ENCODE assay signal across 10 mouse cellular contexts in the genomic region with DNA sequence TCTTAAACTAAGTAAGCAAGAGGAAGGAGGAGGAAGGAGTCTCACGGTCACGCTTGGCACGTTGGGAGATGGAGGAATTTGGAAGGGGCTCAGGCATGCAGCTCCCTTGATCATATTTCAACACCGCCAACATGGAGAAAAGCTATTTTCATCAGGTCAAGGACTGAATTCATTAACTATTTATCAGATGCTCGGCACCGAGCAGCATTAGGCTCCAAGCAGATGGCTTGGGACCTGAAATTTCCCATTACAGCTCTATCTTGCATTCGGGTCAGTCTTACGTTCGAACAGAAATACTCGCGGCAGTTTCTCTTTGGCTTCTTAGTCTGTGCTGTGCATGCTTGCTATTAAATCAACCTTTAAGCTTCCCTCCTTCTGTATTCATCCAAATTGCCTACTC.
A peak's percentile ranks its signal among the peaks of the same experiment; 100 is the strongest.
DNase-seq lines count a peak whose midpoint lies in the region; ATAC-seq lines count a peak whose summit lies in the region.
"Had no signal": no experiment of that assay in that cellular context is flagged by ENCODE, and none has a peak within 500 bp of the region (broad histone marks: within the 10 kb centered on the region; RNA-seq: fewer than 3 reads in every experiment).

No protein-coding gene starts in this region.

- no peaks in the 10 kb centered on the region for H3K9me3 ChIP-seq in heart, embryonic 15.5 days (replicated peaks)
- no peaks in the 10 kb centered on the region for H3K9me3 ChIP-seq in limb, embryonic 15.5 days
- no peaks in the 10 kb centered on the region for H3K9me3 ChIP-seq in intestine, embryonic 15.5 days

- no peaks in the 10 kb centered on the region for H3K4me1 ChIP-seq in heart, embryonic 15.5 days (replicated peaks)
- no peaks in the 10 kb centered on the region for H3K4me1 ChIP-seq in limb, embryonic 15.5 days
- H3K4me1 ChIP-seq in intestine, embryonic 15.5 days (replicated peaks) = 0 out of 2 replicates have a peak, but pooled peaks cover 3% of the 10 kb centered on the region

- no peaks in the 10 kb centered on the region for H3K36me3 ChIP-seq in heart, embryonic 15.5 days
- H3K36me3 ChIP-seq in limb, embryonic 15.5 days = no peaks in the 10 kb centered on the region
- H3K36me3 ChIP-seq in intestine, embryonic 15.5 days = no peaks in the 10 kb centered on the region

- no peak overlapping the region for H3K27ac ChIP-seq in heart, embryonic 15.5 days
- H3K27ac ChIP-seq in limb, embryonic 15.5 days = 0 out of 2 replicates have a peak overlapping the region, but pooled peaks have one; percentile 0
- no peak overlapping the region for H3K27ac ChIP-seq in intestine, embryonic 15.5 days
- H3K27ac ChIP-seq: left cerebral cortex, adult 2 months had no signal

- H3K4me2 ChIP-seq in heart, embryonic 15.5 days = peak overlapping the region; percentile 34
- peak overlapping the region; percentile 27 for H3K4me2 ChIP-seq in limb, embryonic 15.5 days
- no peak overlapping the region for H3K4me2 ChIP-seq in intestine, embryonic 15.5 days (replicated peaks)

- DNase-seq in heart, adult 8-10 months (ENCODE audit: low spot score) = no peak
- DNase-seq in Muller cell, postnatal 12 days (ENCODE audit: inconsistent ontology term) = peak; percentile 20
- DNase-seq in embryo, embryonic 11 days = peak; percentile 42
- DNase-seq: lung, postnatal 4 days had no signal

- no peak for ATAC-seq in heart, embryonic 15.5 days (replicated peaks; ENCODE audit: insufficient number of reproducible peaks, insufficient read depth, low FRiP score, low read depth)
- ATAC-seq in limb, embryonic 15.5 days (ENCODE audit: insufficient number of reproducible peaks, low FRiP score, low TSS enrichment, low read depth) = no peak
- no peak for ATAC-seq in megakaryocyte, adult 5-6 weeks (ENCODE audit: poor library complexity, severe bottlenecking)
- no peak for ATAC-seq in intestine, embryonic 15.5 days

- WGBS in heart, embryonic 15.5 days = 51% methylated on average over 11 of the region's 11 CpGs
- 35% methylated on average over 11 of the region's 11 CpGs for WGBS in limb, embryonic 15.5 days
- 68% methylated on average over 11 of the region's 11 CpGs for WGBS in intestine, embryonic 15.5 days

- H3K9ac ChIP-seq in heart, embryonic 15.5 days = no peak overlapping the region
- no peak overlapping the region for H3K9ac ChIP-seq in limb, embryonic 15.5 days
- H3K9ac ChIP-seq in intestine, embryonic 15.5 days = no peak overlapping the region

- H3K4me3 ChIP-seq in heart, embryonic 15.5 days = no peak overlapping the region
- peak overlapping the region; percentile 24 for H3K4me3 ChIP-seq in limb, embryonic 15.5 days
- H3K4me3 ChIP-seq in intestine, embryonic 15.5 days (replicated peaks) = no peak overlapping the region
- H3K4me3 ChIP-seq: erythroblast, embryonic 14.5 days; left cerebral cortex, adult 2 months had no signal

- no peaks in the 10 kb centered on the region for H3K27me3 ChIP-seq in heart, embryonic 15.5 days
- no peaks in the 10 kb centered on the region for H3K27me3 ChIP-seq in limb, embryonic 15.5 days
- H3K27me3 ChIP-seq in intestine, embryonic 15.5 days (replicated peaks) = no peaks in the 10 kb centered on the region
